Mouse (Mus musculus) heart, postnatal 0 days (tissue): Measurements from ENCODE around the gene Clec4n. TPM values are rescaled to one million over a fixed set of nuclear protein-coding genes. Genes with fewer than 3 reads are reported as not detected.
"Not testable (repeated sequence)": the region's sequence is repeated elsewhere in the genome, so short reads cannot be mapped to it uniquely, and the experiment has no call there.

Experiments
- ATAC-seq: fragments of 200-750 bp; cut with Nextera tagmentation; 2 replicates; pipeline ENCODE4 v1.8.0; 2017; ENCODE audit warnings: low read depth, moderate number of reproducible peaks, moderate library complexity; ENCODE audit not compliant: insufficient read depth
- DNase-seq: peaks from one replicate; pipeline ENCODE4 v3.0.0-alpha.2; 2016; ENCODE audit warnings: low spot score
- H3K27ac ChIP-seq: fragments of 300-500 bp; sonication (generic); 2 replicates; pipeline ENCODE4 v1.5.1; 2014; ENCODE audit warnings: low read depth, mild to moderate bottlenecking
- H3K27me3 ChIP-seq: fragments of 300-500 bp; sonication (generic); 2 replicates; pipeline ENCODE4 v1.6.1; 2014; ENCODE audit warnings: low read length, mixed read lengths; ENCODE audit not compliant: control insufficient read depth, insufficient read depth
- H3K36me3 ChIP-seq: fragments of 300-500 bp; sonication (generic); replicated peaks from 2 replicates; pipeline ENCODE4 v1.6.1; 2014; ENCODE audit warnings: low read length, mixed read lengths; ENCODE audit not compliant: control insufficient read depth, insufficient read depth
- H3K4me1 ChIP-seq: fragments of 300-500 bp; sonication (generic); 2 replicates; pipeline ENCODE4 v1.6.1; 2014; ENCODE audit warnings: antibody characterized with exemption; ENCODE audit not compliant: control insufficient read depth, insufficient read depth
- H3K4me2 ChIP-seq: fragments of 300-500 bp; sonication (generic); 2 replicates; pipeline ENCODE4 v1.6.1; 2014; ENCODE audit warnings: low read depth, mild to moderate bottlenecking, low read length, moderate library complexity
- H3K4me3 ChIP-seq: fragments of 300-500 bp; sonication (generic); 2 replicates; pipeline ENCODE4 v1.5.1; 2014; ENCODE audit warnings: low read depth, low read length
- H3K9ac ChIP-seq: fragments of 300-500 bp; sonication (generic); replicated peaks from 2 replicates; pipeline ENCODE4 v1.6.1; 2014; ENCODE audit warnings: low read depth, low read length, mixed read lengths
- H3K9me3 ChIP-seq: fragments of 300-500 bp; sonication (generic); replicated peaks from 2 replicates; pipeline ENCODE4 v1.6.1; 2016; ENCODE audit warnings: low read length; ENCODE audit not compliant: control insufficient read depth
- CTCF ChIP-seq: IDR thresholded peaks from 2 replicates; pipeline ENCODE4 v1.5.1; 2016; ENCODE audit warnings: antibody characterized with exemption, control low read depth, low read depth
- EP300 ChIP-seq: IDR thresholded peaks from 2 replicates; pipeline ENCODE4 v1.6.1; 2016; ENCODE audit warnings: antibody characterized with exemption, low read depth
- WGBS: fragments of 180-500 bp; shearing (Covaris S2); extraction: QIAGEN DNeasy Blood & Tissue Kit; methylation state at CpG from one replicate; pipeline ENCODE4 v1.1.7; 2014; 5-methylcytosine and 5-hydroxymethylcytosine counted together
- polyA plus RNA-seq: library from polyadenylated mRNA; unstranded; fragments of >200 nt; fragmentation: Nextera tagmentation; extraction: Ambion mirVana; gene quantifications from 2 replicates; pipeline ENCODE4 v1.2.1, GENCODE M21; 2015
- total RNA-seq: library from RNA; depleted of rRNA; stranded (reverse); fragments of >200 nt; gene quantifications from 2 replicates; pipeline ENCODE4 v1.2.3, GENCODE M21; 2014; ENCODE audit warnings: low replicate concordance

The Clec4n gene
- total and polyA plus RNA-seq, 2 experiments from 2014 or later = 3.4 to 4.8 TPM

GRCm38 (mm10) chr6:123227519-123228166 is 2.0 kb upstream of the Clec4n start:
- no peak for ATAC-seq
- no peaks in the 10 kb centered on the region for H3K36me3 ChIP-seq
- H3K27me3 ChIP-seq = no peaks in the 10 kb centered on the region
- no peak for DNase-seq
- H3K4me3 ChIP-seq = no peak overlapping the region
- H3K4me2 ChIP-seq = no peak overlapping the region
- H3K27ac ChIP-seq = no peak overlapping the region
- H3K4me1 ChIP-seq = no peaks in the 10 kb centered on the region
- WGBS = 54% methylated on average over 2 of the region's 2 CpGs
- no peak overlapping the region for H3K9ac ChIP-seq
- TF ChIP-seq EP300 = no peak
- no peak for TF ChIP-seq CTCF
- peaks cover 6% of the 10 kb centered on the region; the same call in 1 of the 2 replicates for H3K9me3 ChIP-seq

- Histone ChIP-seq H3K4me3 (no peak overlapping the region), H3K27me3 (no peaks in the 10 kb centered on the region), H3K4me2 (no peak overlapping the region), H3K4me1 (no peaks in the 10 kb centered on the region), H3K9ac (no peak overlapping the region), H3K27ac (no peak overlapping the region), H3K9me3 (no peaks in the 10 kb centered on the region), H3K36me3 (no peaks in the 10 kb centered on the region)
- WGBS = 45% methylated on average over 2 of the region's 2 CpGs
- ATAC-seq (no peak), DNase-seq (no peak)
- TF ChIP-seq CTCF (no peak), EP300 (no peak)
Observed at GRCm38 (mm10) chr6:123231149-123231548, 1.5 kb downstream of the Clec4n start.

GRCm38 (mm10) chr6:123237582-123237981 is 7.9 kb downstream of the Clec4n start:
- no peak overlapping the region for H3K4me3 ChIP-seq
- no peak overlapping the region for H3K9ac ChIP-seq
- no peaks in the 10 kb centered on the region for H3K4me1 ChIP-seq
- DNase-seq (no peak), ATAC-seq (no peak)
- TF ChIP-seq CTCF = no peak
- TF ChIP-seq EP300 = no peak
- H3K27me3 ChIP-seq = no peaks in the 10 kb centered on the region
- H3K36me3 ChIP-seq = no peaks in the 10 kb centered on the region
- no peaks in the 10 kb centered on the region for H3K9me3 ChIP-seq
- H3K4me2 ChIP-seq = no peak overlapping the region
- H3K27ac ChIP-seq = no peak overlapping the region

GRCm38 (mm10) chr6:123244201-123244600 is 14.6 kb downstream of the Clec4n start:
- Histone ChIP-seq H3K4me3 (no peak overlapping the region), H3K36me3 (no peaks in the 10 kb centered on the region), H3K27me3 (no peaks in the 10 kb centered on the region), H3K9me3 (no peaks in the 10 kb centered on the region), H3K9ac (no peak overlapping the region), H3K4me2 (no peak overlapping the region), H3K4me1 (no peaks in the 10 kb centered on the region), H3K27ac (no peak overlapping the region)
- WGBS = 60% methylated on average over 5 of the region's 5 CpGs
- DNase-seq (no peak), ATAC-seq (no peak)
- TF ChIP-seq CTCF (no peak), EP300 (no peak)

GRCm38 (mm10) chr6:123248862-123249261 is 19.2 kb downstream of the Clec4n start:
- ATAC-seq, H3K36me3 ChIP-seq, H3K9ac ChIP-seq, H3K4me3 ChIP-seq, H3K9me3 ChIP-seq, H3K27me3 ChIP-seq, H3K4me1 ChIP-seq, H3K4me2 ChIP-seq, H3K27ac ChIP-seq, DNase-seq: not testable (repeated sequence)
- 73% methylated on average over 2 of the region's 2 CpGs for WGBS

- no peak overlapping the region for H3K9ac ChIP-seq
- no peak overlapping the region for H3K27ac ChIP-seq
- H3K4me1 ChIP-seq = no peaks in the 10 kb centered on the region
- DNase-seq = no peak
- 0 out of 2 replicates have a peak, but pooled peaks cover 4% of the 10 kb centered on the region for H3K9me3 ChIP-seq
- H3K36me3 ChIP-seq = no peaks in the 10 kb centered on the region
- no peak overlapping the region for H3K4me3 ChIP-seq
- no peak for ATAC-seq
- H3K4me2 ChIP-seq = no peak overlapping the region
- no peaks in the 10 kb centered on the region for H3K27me3 ChIP-seq
- no peak for TF ChIP-seq EP300
- TF ChIP-seq CTCF = no peak
Observed at GRCm38 (mm10) chr6:123252735-123253134, 23.1 kb downstream of the Clec4n start.
